Mouse (Mus musculus) kidney, adult 18-20 months (tissue): ENCODE results near the gene Ankrd28.
A peak's percentile ranks its signal among the peaks of the same experiment; 100 is the strongest.

Source experiments
- DNase-seq: peaks from one replicate; pipeline ENCODE4 v3.0.0; 2021

The Ankrd28 gene

DNA sequence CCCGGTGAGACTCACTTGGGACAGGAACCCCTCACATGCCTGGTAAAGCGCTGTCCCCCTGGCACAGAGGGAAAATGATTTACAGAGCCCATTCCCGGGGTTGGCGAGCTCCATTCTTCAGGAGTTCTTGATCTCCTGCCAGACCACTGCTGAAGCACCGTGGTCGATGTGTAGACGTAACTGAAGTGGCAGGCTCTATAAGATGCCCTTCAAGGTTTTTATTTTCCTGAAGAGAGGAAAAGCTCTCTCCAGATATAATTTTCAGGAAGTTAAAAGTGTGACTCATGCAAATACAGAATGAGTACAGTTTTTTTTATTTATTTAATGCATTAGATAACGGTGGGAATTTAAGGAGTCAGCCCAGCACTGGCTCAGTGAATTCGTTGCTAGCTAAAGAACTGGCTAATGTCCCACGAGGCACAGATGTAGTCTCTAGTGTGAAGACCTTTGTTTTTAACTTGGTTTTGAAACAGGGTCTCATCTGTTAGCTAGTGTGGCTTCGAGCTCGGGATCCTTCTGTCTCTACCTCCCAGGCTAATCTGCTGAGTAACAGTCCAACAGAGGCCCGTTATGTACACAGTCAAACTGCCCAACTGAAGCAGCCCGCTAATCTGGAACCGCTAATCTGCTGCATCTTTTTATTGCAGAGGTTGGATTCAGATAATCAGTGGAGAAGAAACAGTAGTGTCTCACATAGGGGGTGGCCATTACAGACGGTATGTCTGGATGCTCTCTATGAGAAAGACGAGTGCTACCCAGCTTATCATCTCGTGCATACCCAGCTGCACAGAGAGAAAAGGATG lies 166.2 kb downstream of the Ankrd28 start:
- no peak for DNase-seq

DNA sequence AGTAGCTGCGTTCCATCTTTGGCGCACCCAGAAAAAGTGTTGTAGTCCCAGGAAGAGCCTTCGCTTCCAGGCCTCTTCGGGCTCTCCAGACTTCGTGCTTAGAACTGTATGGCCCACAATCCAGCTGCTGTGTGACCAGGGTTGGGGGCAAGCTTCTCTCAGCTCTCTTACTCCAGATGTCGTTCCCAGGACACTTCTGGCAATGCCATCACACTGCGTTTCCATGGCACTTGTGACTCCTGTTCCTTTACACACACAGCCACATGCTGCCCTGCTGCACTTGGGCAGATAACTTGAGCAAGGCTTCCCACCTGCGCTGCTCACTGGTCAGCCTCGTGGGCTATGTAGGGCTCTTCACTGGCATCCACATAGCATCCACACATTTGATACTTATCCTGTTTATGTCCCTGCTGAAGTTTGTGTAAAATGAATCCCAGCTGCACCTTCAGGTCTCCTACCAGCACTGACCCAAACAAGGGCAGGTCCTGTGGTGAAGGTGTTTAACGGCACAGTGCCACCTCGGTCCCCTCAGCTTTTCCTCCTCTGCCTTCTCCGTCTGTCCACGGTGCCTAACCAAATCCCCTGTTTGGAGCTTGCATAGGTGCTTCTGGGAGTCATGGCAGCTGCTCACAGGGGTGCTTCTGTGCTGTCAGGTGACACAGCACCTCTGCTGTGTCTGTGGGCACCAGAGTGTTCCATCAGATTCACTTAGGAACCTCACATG lies 166.9 kb downstream of the Ankrd28 start:
- no peak for DNase-seq

DNA sequence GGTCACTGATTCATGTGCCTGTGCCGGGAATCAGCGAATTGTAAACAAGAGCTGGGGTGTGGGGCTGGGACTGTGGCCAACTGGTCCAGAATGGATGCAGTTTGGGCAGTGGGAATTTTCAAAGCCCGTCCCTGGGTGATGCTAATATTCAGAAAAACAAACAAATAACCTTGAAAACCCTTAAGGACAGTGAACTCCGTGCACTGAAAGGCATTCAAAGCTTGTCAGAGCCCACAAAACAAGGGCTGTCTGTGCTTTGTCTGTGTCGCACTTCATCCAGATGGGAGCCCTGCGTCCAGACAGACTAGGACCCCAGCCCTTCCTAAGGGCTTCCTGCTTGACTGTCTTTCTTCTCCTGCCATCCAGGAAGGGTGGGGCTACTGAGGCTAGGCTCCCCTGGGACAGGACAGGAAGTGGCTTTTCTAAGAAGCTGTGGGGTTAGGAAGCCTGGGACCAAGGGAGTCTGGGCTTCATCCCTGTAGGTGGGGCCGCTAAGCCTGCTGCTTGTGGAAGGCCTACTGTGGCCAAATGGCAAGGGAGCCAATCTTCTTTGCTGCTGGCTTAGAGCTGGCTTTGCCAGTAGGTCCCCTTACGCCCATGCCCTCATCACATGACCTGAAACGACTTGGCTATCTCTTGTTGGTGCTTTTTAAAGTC lies 167.8 kb downstream of the Ankrd28 start:
- DNase-seq: peak; percentile 75

DNA sequence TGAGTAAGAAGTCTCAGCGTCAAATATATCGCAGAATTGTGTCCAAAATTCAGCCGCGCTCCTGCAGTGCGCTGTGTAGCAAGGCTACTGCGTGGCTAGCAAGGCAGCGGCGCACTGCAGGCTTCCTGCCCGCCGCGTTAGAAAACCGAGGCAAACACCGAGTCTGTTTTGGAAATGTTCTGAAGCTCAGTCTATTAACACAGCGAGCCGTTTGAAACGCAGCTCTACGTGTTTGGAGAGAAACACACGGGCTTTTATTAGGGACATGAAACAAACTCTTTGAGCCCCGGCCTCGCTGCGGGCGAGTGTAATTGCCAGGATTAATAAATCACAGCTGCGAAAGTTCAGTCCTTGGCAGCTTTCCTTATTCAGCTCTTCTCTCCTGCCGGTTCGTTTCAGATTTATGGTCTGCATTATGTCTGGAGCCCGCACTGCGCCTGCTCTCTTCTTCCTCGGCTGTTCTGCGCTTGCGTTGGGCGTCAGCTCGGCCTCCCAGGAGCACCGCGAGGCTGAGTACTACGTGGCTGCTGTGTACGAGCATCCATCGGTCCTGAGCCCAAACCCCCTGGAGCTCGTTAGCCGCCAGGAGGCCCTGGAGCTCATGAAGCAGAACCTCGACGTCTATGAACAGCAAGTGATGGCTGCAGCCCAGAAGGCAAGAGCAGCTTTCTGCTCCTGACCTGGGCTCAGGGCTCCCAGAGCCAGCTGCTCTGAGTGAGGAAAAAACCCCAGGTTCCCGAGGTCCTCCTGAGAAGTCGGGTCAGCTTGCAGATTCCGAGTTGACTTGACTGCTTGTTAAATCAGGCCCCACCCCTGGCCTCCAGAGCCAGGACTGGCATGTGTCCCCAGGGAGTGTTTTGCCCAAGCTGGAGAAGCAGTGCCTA lies 168.5 kb downstream of the Ankrd28 start:
- peak; percentile 88 for DNase-seq

DNA sequence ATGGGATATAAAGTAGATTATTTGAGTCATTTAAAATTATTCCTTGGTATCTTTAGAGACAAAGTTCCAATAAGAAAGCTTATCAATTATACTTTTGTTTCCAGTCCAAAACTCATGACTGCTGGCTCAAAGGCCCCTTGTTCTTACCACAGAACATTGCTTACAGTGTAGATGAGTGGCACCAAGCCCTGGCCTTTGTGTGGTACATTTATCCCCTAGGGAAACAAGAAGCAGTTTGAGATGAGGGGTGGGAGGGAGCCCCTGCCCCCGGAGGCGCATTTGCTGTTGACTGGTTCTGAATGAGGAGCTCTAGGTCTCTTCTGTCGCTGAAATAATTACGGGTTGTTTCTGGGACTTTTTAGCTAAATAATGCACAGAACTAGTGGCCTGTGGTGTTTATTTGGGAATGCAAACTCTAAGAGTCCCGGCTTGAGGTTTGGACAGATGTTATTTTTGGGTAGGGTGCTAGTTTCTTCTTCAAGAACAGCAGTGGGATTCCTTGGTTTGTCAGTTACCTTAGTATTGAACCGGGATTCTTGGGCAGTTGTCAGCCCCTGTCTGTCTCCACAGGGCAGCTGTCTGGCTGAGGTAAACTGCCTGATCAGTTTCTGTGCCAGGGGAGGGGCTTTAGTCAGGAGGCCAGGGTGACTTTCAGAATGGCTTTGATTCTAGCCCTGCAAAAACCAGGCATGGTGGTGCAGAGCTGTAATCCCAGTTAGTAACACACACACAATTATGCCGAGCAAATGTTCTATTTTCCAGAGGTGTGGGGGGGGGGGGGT lies 169.9 kb downstream of the Ankrd28 start:
- DNase-seq: no peak

GRCm38 (mm10) chr14:31659501-31660181 lies 170.8 kb downstream of the Ankrd28 start:
- DNase-seq: peak; percentile 63

GRCm38 (mm10) chr14:31658126-31658680 lies 172.2 kb downstream of the Ankrd28 start:
- DNase-seq: no peak

- peak; percentile 81 for DNase-seq
These were observed 173.4 kb downstream of the Ankrd28 start for GRCm38 (mm10) chr14:31656857-31657645.

DNA sequence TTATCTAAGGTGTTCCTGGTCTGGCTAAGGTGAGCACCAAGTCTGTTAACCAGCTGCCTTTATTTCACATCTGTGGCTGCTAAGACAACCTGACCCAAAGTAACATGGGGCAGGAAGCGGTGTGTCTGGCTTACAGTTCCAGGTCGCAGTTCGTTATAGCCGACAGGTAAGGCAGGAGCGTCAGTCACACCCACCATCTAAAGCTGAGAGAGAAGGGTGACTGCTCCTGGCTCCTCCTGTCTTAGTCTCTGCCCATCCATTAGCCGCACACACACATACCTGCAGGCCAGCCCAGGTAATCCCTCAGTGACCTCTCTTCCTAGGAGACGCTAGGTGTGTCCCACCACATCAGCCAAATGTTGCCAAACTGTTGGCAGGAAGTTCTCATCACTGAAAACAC lies 174.1 kb downstream of the Ankrd28 start:
- no peak for DNase-seq

DNA sequence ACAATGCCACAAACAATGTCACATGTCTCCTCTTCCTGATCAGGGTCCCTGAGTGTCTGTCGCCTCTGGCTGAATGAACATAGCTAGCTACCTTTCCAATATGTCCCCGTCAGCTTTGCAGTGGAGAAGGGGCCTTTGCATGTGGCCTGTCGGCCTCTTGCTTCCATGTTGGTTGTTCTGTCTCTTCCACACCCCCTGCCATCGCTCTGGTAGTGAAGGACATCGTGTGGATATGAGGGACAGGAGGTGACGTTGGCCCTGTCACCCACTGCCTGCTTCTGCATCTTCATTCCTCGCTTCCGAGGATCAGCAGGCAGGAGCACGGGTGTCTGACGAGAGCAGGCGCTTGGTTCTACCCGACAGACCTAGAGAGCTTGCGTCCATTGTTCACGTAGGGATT lies 175.0 kb downstream of the Ankrd28 start:
- no peak for DNase-seq

- DNase-seq: peak; percentile 38
These were observed 175.6 kb downstream of the Ankrd28 start for GRCm38 (mm10) chr14:31654816-31655215.

DNA sequence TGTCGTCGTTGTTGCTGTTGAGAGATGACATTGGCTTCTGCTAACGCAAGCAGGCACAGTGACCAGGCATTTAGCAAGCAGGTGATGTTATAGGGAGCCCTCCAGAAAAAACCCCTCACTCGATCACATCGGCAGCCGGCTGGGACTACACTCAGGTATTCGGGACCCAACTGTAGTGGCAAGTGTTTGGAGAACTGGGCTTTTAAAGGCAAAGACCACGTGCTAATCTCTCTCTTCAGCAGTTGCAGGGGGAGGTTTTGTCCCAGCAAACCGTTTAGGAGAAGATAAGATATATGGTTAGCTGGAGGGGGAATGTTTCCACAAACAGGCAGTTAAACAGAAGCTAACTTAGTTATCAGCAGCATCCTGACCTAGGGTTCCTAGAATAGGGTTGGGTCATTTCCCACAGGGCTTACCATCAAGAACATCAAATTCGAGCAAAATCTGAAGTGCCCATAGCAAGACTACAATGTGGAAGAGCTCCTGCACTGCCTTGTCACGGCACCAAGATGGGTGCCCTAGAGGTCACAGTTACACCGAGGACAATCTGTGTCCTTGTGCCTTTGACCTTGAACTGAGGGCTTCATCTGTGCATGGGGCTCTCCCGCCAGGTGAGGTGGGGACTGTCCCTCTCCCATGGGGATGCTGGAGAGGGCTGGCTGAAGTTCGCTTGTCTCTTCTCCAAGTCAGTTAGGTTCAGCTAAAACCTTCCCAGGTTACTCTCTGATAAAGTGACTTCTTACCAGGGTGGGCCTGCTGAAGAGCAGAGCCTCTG lies 177.2 kb downstream of the Ankrd28 start:
- no peak for DNase-seq

DNA sequence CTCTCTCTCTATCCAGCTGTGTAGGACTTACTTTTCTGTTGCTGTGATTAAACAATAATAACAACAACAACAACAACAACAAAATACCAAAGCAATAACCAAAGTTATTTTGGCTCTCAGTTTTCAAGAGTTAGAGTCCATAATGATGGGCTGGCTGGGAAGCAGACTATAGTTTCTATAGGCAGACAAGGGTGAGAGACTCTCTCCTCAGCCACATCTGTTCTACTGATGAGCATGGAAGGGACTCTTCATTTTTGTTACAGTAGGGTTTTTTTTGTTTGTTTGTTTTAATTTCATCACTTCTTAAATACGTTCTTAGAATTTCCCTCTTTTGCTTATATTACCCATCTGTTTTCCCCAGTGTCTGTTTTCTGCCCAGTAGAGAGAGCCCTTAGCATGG lies 177.8 kb downstream of the Ankrd28 start:
- no peak for DNase-seq

GRCm38 (mm10) chr14:31652106-31652505 lies 178.3 kb downstream of the Ankrd28 start:
- no peak for DNase-seq

DNA sequence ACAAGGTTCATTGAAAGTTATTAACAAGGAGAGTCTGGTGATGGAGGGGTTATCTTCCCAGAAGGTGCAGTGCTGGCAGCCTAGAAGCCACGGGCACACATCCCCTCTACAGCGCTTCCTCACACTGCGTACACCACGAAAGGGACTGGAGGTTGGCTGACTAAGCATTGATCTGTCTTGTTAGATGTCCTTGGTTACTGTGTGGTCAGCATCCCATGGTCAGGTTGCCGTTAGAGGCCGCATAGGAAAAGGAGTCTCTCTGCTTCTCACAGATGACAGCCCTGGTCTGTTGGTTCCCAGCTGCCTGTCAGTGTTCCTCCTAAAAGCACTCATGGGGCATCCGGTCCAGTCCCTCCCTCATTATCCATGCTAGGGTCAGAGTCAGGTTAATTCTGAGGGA lies 179.2 kb downstream of the Ankrd28 start:
- DNase-seq: no peak

- DNase-seq: no peak
These were observed 180.1 kb downstream of the Ankrd28 start for GRCm38 (mm10) chr14:31650347-31650746.
